Mouse (Mus musculus) liver, embryonic 13.5 days (tissue): ENCODE data around the gene Ahctf1. TPM values are rescaled to one million over a fixed set of nuclear protein-coding genes. Genes with fewer than 3 reads are reported as not detected.

Source experiments
- ATAC-seq: fragments of 200-750 bp; cut with Nextera tagmentation; 2 replicates; pipeline ENCODE4 v1.8.0; 2017; ENCODE audit warnings: low read depth, mild to moderate bottlenecking, moderate number of reproducible peaks, moderate library complexity
- DNase-seq: peaks from one replicate; pipeline ENCODE4 v3.0.0; 2022
- H3K27ac ChIP-seq: fragments of 300-500 bp; sonication (generic); 2 replicates; pipeline ENCODE4 v1.5.1; 2015; ENCODE audit warnings: moderate library complexity, mild to moderate bottlenecking, inconsistent platforms
- H3K27me3 ChIP-seq: fragments of 300-500 bp; sonication (generic); 2 replicates; pipeline ENCODE4 v1.6.1; 2015; ENCODE audit warnings: mild to moderate bottlenecking, inconsistent platforms
- H3K36me3 ChIP-seq: fragments of 300-500 bp; sonication (generic); 2 replicates; pipeline ENCODE4 v1.6.1; 2015; ENCODE audit warnings: mild to moderate bottlenecking, inconsistent platforms
- H3K4me1 ChIP-seq: fragments of 300-500 bp; sonication (generic); replicated peaks from 2 replicates; pipeline ENCODE4 v1.6.1; 2015; ENCODE audit warnings: inconsistent platforms
- H3K4me2 ChIP-seq: fragments of 300-500 bp; sonication (generic); 2 replicates; pipeline ENCODE4 v1.6.1; 2015; ENCODE audit warnings: inconsistent platforms, mild to moderate bottlenecking, moderate library complexity
- H3K4me3 ChIP-seq: fragments of 300-500 bp; sonication (generic); replicated peaks from 2 replicates; pipeline ENCODE4 v1.5.1; 2015; ENCODE audit warnings: mild to moderate bottlenecking, inconsistent platforms
- H3K9ac ChIP-seq: fragments of 300-500 bp; sonication (generic); 2 replicates; pipeline ENCODE4 v1.6.1; 2015; ENCODE audit warnings: mild to moderate bottlenecking, inconsistent platforms
- H3K9me3 ChIP-seq: fragments of 300-500 bp; sonication (generic); replicated peaks from 2 replicates; pipeline ENCODE4 v1.6.1; 2016; ENCODE audit warnings: inconsistent platforms
- WGBS: fragments of 180-500 bp; shearing (Covaris S2); methylation state at CpG from one replicate; pipeline ENCODE4 v1.1.7; 2015; ENCODE audit not compliant: insufficient replicate concordance; 5-methylcytosine and 5-hydroxymethylcytosine counted together
- polyA plus RNA-seq: library from polyadenylated mRNA; unstranded; fragments of >200 nt; fragmentation: Nextera tagmentation; extraction: Ambion mirVana; gene quantifications from 2 replicates; pipeline ENCODE4 v1.2.1, GENCODE M21; 2015

Gene Ahctf1
- polyA plus RNA-seq, 1 experiment from 2014 or later: 19.7 TPM

- H3K4me1 ChIP-seq: peaks cover 69% of the 10 kb centered on the region
- H3K27me3 ChIP-seq: no peaks in the 10 kb centered on the region
- no peaks in the 10 kb centered on the region for H3K9me3 ChIP-seq
- H3K9ac ChIP-seq: peak within 1 kb of the TSS; percentile 99
- H3K27ac ChIP-seq: peak within 1 kb of the TSS; percentile 100
- WGBS: under 1% methylated on average over 89 of the region's 94 CpGs
- H3K4me2 ChIP-seq: peak within 1 kb of the TSS; percentile 95
- peak; percentile 73 for ATAC-seq
- H3K36me3 ChIP-seq: peaks cover 24% of the 10 kb centered on the region
- peak within 1 kb of the TSS; percentile 95 for H3K4me3 ChIP-seq
- DNase-seq: peak; percentile 58
These were observed 619 bp downstream of the Ahctf1 start, which contains the start of gene Gm10518 for GRCm38 (mm10) chr1:179802610-179803512. TSS of gene Gm10518 (plus strand) at chr1:179803376.

GRCm38 (mm10) chr1:179798794-179799193 is 4.7 kb downstream of the Ahctf1 start:
- H3K4me3 ChIP-seq: no peak overlapping the region
- H3K9ac ChIP-seq: no peak overlapping the region
- H3K27me3 ChIP-seq: no peaks in the 10 kb centered on the region
- H3K27ac ChIP-seq: no peak overlapping the region
- H3K4me1 ChIP-seq: peaks cover 31% of the 10 kb centered on the region
- H3K4me2 ChIP-seq: no peak overlapping the region
- DNase-seq (no peak), ATAC-seq (no peak)
- H3K9me3 ChIP-seq: no peaks in the 10 kb centered on the region
- peaks cover 58% of the 10 kb centered on the region for H3K36me3 ChIP-seq

GRCm38 (mm10) chr1:179787281-179787680 is 16.2 kb downstream of the Ahctf1 start:
- Histone ChIP-seq H3K9ac (no peak overlapping the region), H3K9me3 (no peaks in the 10 kb centered on the region), H3K27ac (no peak overlapping the region), H3K36me3 (peaks cover 91% of the 10 kb centered on the region), H3K4me3 (no peak overlapping the region), H3K4me2 (no peak overlapping the region), H3K4me1 (0 out of 2 replicates have a peak, but pooled peaks cover 5% of the 10 kb centered on the region), H3K27me3 (no peaks in the 10 kb centered on the region)
- DNase-seq (no peak), ATAC-seq (no peak)
- 49% methylated on average over 4 of the region's 4 CpGs for WGBS

- Histone ChIP-seq H3K9ac (no peak overlapping the region), H3K36me3 (peaks cover 87% of the 10 kb centered on the region), H3K4me3 (no peak overlapping the region), H3K27ac (no peak overlapping the region), H3K4me2 (no peak overlapping the region), H3K4me1 (no peaks in the 10 kb centered on the region), H3K9me3 (no peaks in the 10 kb centered on the region), H3K27me3 (no peaks in the 10 kb centered on the region)
- DNase-seq (no peak), ATAC-seq (no peak)
- WGBS: 68% methylated on average over 5 of the region's 5 CpGs
These were observed 18.0 kb downstream of the Ahctf1 start for GRCm38 (mm10) chr1:179785502-179785901.

- Histone ChIP-seq H3K36me3 (peaks cover 87% of the 10 kb centered on the region), H3K4me3 (no peak overlapping the region), H3K4me2 (no peak overlapping the region), H3K4me1 (no peaks in the 10 kb centered on the region), H3K27me3 (no peaks in the 10 kb centered on the region), H3K9me3 (no peaks in the 10 kb centered on the region), H3K9ac (no peak overlapping the region), H3K27ac (no peak overlapping the region)
- no peak for DNase-seq
- no peak for ATAC-seq
- WGBS: 77% methylated on average over 4 of the region's 4 CpGs
These were observed 19.4 kb downstream of the Ahctf1 start for GRCm38 (mm10) chr1:179784098-179784497.

DNA sequence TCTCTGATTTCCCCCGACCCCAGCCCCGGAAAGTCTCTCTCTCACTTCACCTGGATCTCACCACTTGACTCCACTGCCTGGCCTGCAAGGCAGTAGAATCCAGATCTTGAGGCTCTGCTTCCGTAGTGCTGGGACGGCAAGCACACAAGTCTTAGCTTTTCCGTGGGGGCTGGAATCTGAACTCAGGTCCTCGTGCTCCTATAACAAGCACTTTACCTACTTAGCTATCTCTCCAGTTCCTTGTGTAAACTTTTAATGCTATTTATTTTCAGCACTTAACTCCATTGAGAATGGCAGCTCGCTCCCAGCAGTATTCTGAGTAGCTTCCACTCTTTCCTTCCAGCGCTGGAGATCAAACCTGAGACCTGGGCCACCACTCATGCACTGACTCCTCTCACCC is 26.6 kb downstream of the Ahctf1 start:
- H3K9ac ChIP-seq: no peak overlapping the region
- H3K4me1 ChIP-seq: no peaks in the 10 kb centered on the region
- H3K27me3 ChIP-seq: no peaks in the 10 kb centered on the region
- H3K4me2 ChIP-seq: no peak overlapping the region
- DNase-seq (no peak), ATAC-seq (no peak)
- H3K9me3 ChIP-seq: no peaks in the 10 kb centered on the region
- 90% methylated on average over 8 of the region's 8 CpGs for WGBS
- H3K36me3 ChIP-seq: peaks cover 87% of the 10 kb centered on the region
- H3K27ac ChIP-seq: no peak overlapping the region
- H3K4me3 ChIP-seq: no peak overlapping the region

DNA sequence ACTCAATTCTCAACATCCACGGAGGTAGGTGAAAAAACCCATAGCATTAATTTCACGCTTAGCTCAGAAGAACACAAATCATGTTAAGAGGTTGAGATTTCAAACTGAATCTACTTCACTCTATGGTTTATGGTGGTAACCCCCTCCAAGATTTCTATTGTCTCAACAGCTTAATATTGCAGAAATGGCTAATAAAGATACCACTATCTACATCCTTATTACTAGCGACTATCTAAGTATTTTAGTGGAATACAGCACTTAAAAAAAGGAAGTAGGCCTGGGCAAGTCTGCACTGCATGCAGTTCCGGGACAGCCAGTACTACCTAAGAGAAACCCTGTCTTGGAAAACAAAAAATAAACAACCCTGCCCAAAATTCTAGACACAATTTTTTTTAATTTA is 42.9 kb downstream of the Ahctf1 start:
- no peak for ATAC-seq
- H3K4me3 ChIP-seq: no peak overlapping the region
- H3K27ac ChIP-seq: no peak overlapping the region
- no peak overlapping the region for H3K9ac ChIP-seq
- H3K36me3 ChIP-seq: peaks cover 87% of the 10 kb centered on the region
- no peaks in the 10 kb centered on the region for H3K27me3 ChIP-seq
- H3K4me1 ChIP-seq: no peaks in the 10 kb centered on the region
- no peak for DNase-seq
- no peaks in the 10 kb centered on the region for H3K9me3 ChIP-seq
- H3K4me2 ChIP-seq: no peak overlapping the region
- 86% methylated on average over 4 of the region's 4 CpGs for WGBS

GRCm38 (mm10) chr1:179760086-179760485 is 43.4 kb downstream of the Ahctf1 start:
- ATAC-seq (no peak), DNase-seq (no peak)
- Histone ChIP-seq H3K27ac (no peak overlapping the region), H3K36me3 (peaks cover 88% of the 10 kb centered on the region), H3K4me3 (no peak overlapping the region), H3K27me3 (no peaks in the 10 kb centered on the region), H3K4me2 (no peak overlapping the region), H3K9me3 (no peaks in the 10 kb centered on the region), H3K4me1 (no peaks in the 10 kb centered on the region), H3K9ac (no peak overlapping the region)
- 78% methylated on average over 5 of the region's 5 CpGs for WGBS

- Histone ChIP-seq H3K4me2 (no peak overlapping the region), H3K4me1 (no peaks in the 10 kb centered on the region), H3K9ac (no peak overlapping the region), H3K27ac (no peak overlapping the region), H3K36me3 (peaks cover 85% of the 10 kb centered on the region), H3K27me3 (no peaks in the 10 kb centered on the region), H3K9me3 (no peaks in the 10 kb centered on the region), H3K4me3 (no peak overlapping the region)
- no peak for ATAC-seq
- DNase-seq: no peak
These were observed 47.0 kb downstream of the Ahctf1 start for GRCm38 (mm10) chr1:179756477-179756876.

- Histone ChIP-seq H3K4me3 (no peak overlapping the region), H3K36me3 (peaks cover 86% of the 10 kb centered on the region)
- 92% methylated on average over 8 of the region's 8 CpGs for WGBS
These were observed 50.5 kb downstream of the Ahctf1 start for GRCm38 (mm10) chr1:179753006-179753405.

DNA sequence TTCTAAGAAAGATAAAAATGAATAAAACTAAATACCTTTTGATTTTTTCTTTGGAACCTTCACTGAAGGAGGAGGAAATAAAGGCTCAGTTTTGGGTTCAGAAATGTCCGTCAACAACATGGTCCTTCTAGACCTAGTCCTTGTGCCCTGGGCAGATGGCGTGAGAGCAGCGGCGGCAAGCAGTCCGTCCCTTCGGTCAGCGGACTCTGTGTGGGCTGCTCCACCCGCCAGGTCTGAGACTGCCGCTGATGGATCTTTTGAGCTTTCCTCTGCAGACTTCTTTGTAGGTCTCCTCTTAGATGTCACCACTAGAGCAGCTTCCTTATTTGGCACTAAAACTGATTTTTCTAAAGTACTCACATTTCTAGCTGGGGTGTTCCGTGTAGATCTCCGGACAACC is 51.2 kb downstream of the Ahctf1 start:
- WGBS: 96% methylated on average over 11 of the region's 11 CpGs
- no peaks in the 10 kb centered on the region for H3K4me1 ChIP-seq
- DNase-seq: no peak
- H3K4me3 ChIP-seq: no peak overlapping the region
- H3K9me3 ChIP-seq: no peaks in the 10 kb centered on the region
- H3K27me3 ChIP-seq: no peaks in the 10 kb centered on the region
- no peak for ATAC-seq
- no peak overlapping the region for H3K4me2 ChIP-seq
- no peak overlapping the region for H3K27ac ChIP-seq
- no peak overlapping the region for H3K9ac ChIP-seq
- peaks cover 87% of the 10 kb centered on the region for H3K36me3 ChIP-seq

More at GRCm38 (mm10) chr1:179753006-179753405, 50.5 kb downstream of the Ahctf1 start:
- Histone ChIP-seq H3K4me2 (no peak overlapping the region), H3K27ac (no peak overlapping the region), H3K9me3 (no peaks in the 10 kb centered on the region), H3K27me3 (no peaks in the 10 kb centered on the region), H3K9ac (no peak overlapping the region), H3K4me1 (no peaks in the 10 kb centered on the region)
- ATAC-seq: no peak
- no peak for DNase-seq

GRCm38 (mm10) chr1:179745171-179745570 is 58.3 kb downstream of the Ahctf1 start, which contains the start of gene Kif28:
TSS of gene Kif28 (minus strand) at chr1:179745271.
- DNase-seq (no peak), ATAC-seq (no peak)
- Histone ChIP-seq H3K9ac (no peak within 1 kb of the TSS), H3K4me1 (0 out of 2 replicates have a peak, but pooled peaks cover 7% of the 10 kb centered on the region), H3K27me3 (no peaks in the 10 kb centered on the region), H3K27ac (no peak within 1 kb of the TSS), H3K4me2 (no peak within 1 kb of the TSS), H3K4me3 (no peak within 1 kb of the TSS), H3K36me3 (peaks cover 65% of the 10 kb centered on the region), H3K9me3 (no peaks in the 10 kb centered on the region)
- WGBS: 93% methylated on average over 9 of the region's 9 CpGs
